Mouse (Mus musculus) MEL (cell line): Measurements from ENCODE around the gene Pla2g5.

ENCODE experiments used
- CTCF ChIP-seq, 3 experiments: IDR thresholded peaks in 2 of 3; conservative IDR thresholded peaks in 1 of 3; 2 replicates each; pipeline ENCODE4 v1.5.1; 2011 to 2012; ENCODE audit warnings: low read length in 3 of 3, low read depth in 2 of 3, mild to moderate bottlenecking in 2 of 3, improper control_type of control experiment in 1 of 3, inconsistent platforms in 1 of 3, mixed read lengths in 1 of 3, moderate library complexity in 1 of 3; ENCODE audit not compliant: control insufficient read depth in 1 of 3, insufficient read depth in 1 of 3, poor library complexity in 1 of 3, severe bottlenecking in 1 of 3
- POLR2A ChIP-seq, 2 experiments: IDR thresholded peaks; 2 replicates each; pipeline ENCODE4 v1.6.1; 2011 to 2012; ENCODE audit warnings: low read length in 2 of 2, mild to moderate bottlenecking in 2 of 2, control low read depth in 1 of 2, improper control_type of control experiment in 1 of 2, low read depth in 1 of 2, moderate library complexity in 1 of 2; ENCODE audit not compliant: control insufficient read depth in 1 of 2, insufficient read depth in 1 of 2, poor library complexity in 1 of 2
- RCOR1 ChIP-seq: IDR thresholded peaks from 2 replicates; pipeline ENCODE4 v1.6.1; 2012; ENCODE audit warnings: low read depth, mild to moderate bottlenecking, inconsistent platforms, low read length, improper control_type of control experiment

DNA sequence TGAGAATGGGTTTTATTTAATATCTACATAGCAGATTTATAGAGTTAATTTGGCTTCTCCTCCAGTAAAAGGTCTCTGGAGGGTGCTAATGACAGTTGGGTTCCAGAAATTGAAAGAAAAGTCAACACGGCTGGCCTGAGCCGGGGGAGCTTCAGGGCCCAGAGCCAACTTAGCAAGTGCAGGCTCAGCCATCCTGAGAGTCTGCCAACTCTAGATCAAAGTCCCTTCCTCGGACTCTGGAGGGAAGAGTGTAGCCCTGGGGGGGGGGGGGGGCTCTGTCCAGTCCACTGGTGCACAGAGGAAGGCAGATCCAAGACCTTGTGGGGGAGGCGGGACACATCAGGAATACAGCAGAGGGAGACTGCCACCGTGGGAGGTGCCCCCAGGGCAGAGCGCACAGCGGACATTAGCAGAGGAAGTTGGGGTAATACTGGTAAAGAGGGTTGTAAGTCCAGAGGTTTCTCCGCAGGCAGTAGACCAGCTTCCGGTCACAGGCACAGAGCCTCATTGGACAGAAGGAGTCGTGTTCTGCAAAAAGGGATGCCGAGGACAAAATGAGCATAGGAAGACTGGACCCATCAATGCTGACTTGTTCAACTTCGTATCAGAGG, 63.0 kb downstream of the Pla2g5 start:
- TF ChIP-seq CTCF (IDR thresholded peaks at IDR 0.05 in 2 of 3, conservative IDR thresholded peaks at IDR 0.05 in 1 of 3; ENCODE audit: control insufficient read depth in 1 of 3, insufficient read depth in 1 of 3, low read depth in 2 of 3, low read length in 3 of 3, poor library complexity in 1 of 3, severe bottlenecking in 1 of 3): no peak
- no peak for TF ChIP-seq POLR2A (IDR thresholded peaks at IDR 0.05; ENCODE audit: control insufficient read depth in 1 of 2, insufficient read depth in 1 of 2, low read depth in 1 of 2, low read length in 2 of 2, poor library complexity in 1 of 2)
- no peak for TF ChIP-seq RCOR1
